18 mouse cellular contexts compared by ENCODE assay signal in genomic region chr6:100500741-100501140, GRCm38 (mm10).
DNase-seq lines count a peak whose midpoint lies in the region; ATAC-seq lines count a peak whose summit lies in the region.
"Had no signal": no experiment of that assay in that cellular context is flagged by ENCODE, and none has a peak within 500 bp of the region (broad histone marks: within the 10 kb centered on the region; RNA-seq: fewer than 3 reads in every experiment).

No protein-coding gene starts in this region.

- H3K27me3 ChIP-seq in kidney, embryonic 15.5 days: peaks cover 31% of the 10 kb centered on the region
- H3K27me3 ChIP-seq: forebrain, embryonic 13.5 days had no signal

- no peak overlapping the region for H3K27ac ChIP-seq in kidney, embryonic 15.5 days
- H3K27ac ChIP-seq: forebrain, embryonic 13.5 days; hindbrain, embryonic 10.5 days; midbrain, embryonic 15.5 days had no signal

- H3K36me3 ChIP-seq in kidney, embryonic 15.5 days: no peaks in the 10 kb centered on the region
- H3K36me3 ChIP-seq: hindbrain, embryonic 10.5 days; midbrain, embryonic 15.5 days had no signal

- DNase-seq in embryo, embryonic 11 days: peak; percentile 42
- DNase-seq in embryo, embryonic 10 days (ENCODE audit: low spot score): no peak
- peak; percentile 27 for DNase-seq in kidney, postnatal 10 days
- DNase-seq in heart, adult 8-10 months (ENCODE audit: low spot score): peak; percentile 50
- DNase-seq in retina, postnatal 1 day: peak; percentile 42
- DNase-seq in ovary, adult 18-20 months (ENCODE audit: low spot score): no peak
- DNase-seq in right cerebral cortex, postnatal 14 days: no peak
- DNase-seq: cerebellum, adult 11 months; kidney, adult 8-10 months; layer of hippocampus, postnatal 36 days; left cerebral cortex, postnatal 4 days; lung, embryonic 14.5 days; thymus, postnatal 14 days had no signal

- ATAC-seq in kidney, embryonic 15.5 days (replicated peaks; ENCODE audit: low FRiP score): no peak
- ATAC-seq: forebrain, embryonic 13.5 days had no signal

- 56% methylated on average over 2 of the region's 2 CpGs for WGBS in kidney, embryonic 15.5 days

- no peaks in the 10 kb centered on the region for H3K9me3 ChIP-seq in kidney, embryonic 15.5 days (replicated peaks)
- H3K9me3 ChIP-seq: forebrain, embryonic 13.5 days; hindbrain, embryonic 10.5 days; midbrain, embryonic 15.5 days had no signal

- H3K4me2 ChIP-seq in kidney, embryonic 15.5 days: no peak overlapping the region
- H3K4me2 ChIP-seq: forebrain, embryonic 13.5 days; liver, embryonic 11.5 days; lung, embryonic 14.5 days; midbrain, embryonic 15.5 days had no signal

- H3K4me3 ChIP-seq in kidney, embryonic 15.5 days (replicated peaks): no peak overlapping the region
- H3K4me3 ChIP-seq: forebrain, embryonic 13.5 days; hindbrain, embryonic 10.5 days; midbrain, embryonic 15.5 days had no signal

- H3K9ac ChIP-seq in kidney, embryonic 15.5 days: no peak overlapping the region
- H3K9ac ChIP-seq: forebrain, embryonic 13.5 days; lung, embryonic 14.5 days; midbrain, embryonic 15.5 days had no signal

- peaks cover 16% of the 10 kb centered on the region for H3K4me1 ChIP-seq in kidney, embryonic 15.5 days

Comparison
In these comparisons a context has a peak if more than half of its experiments do, and no peak if none do; other contexts are left out.
1. DNase-seq: peak in embryo, embryonic 11 days (single experiment), kidney, postnatal 10 days (single experiment), heart, adult 8-10 months (single experiment) and retina, postnatal 1 day (single experiment); none in embryo, embryonic 10 days (single experiment), ovary, adult 18-20 months (single experiment) and right cerebral cortex, postnatal 14 days (single experiment).